Mouse (Mus musculus) heart, embryonic 13.5 days (tissue): ENCODE data around the gene Rdh16. TPM values are rescaled to one million over a fixed set of nuclear protein-coding genes. Genes with fewer than 3 reads are reported as not detected.
"Not testable (repeated sequence)": the region's sequence is repeated elsewhere in the genome, so short reads cannot be mapped to it uniquely, and the experiment has no call there.

Experiments used
- ATAC-seq: fragments of 200-750 bp; cut with Nextera tagmentation; 2 replicates; pipeline ENCODE4 v1.8.0; 2017; ENCODE audit warnings: moderate TSS enrichment; ENCODE audit not compliant: insufficient number of reproducible peaks, low FRiP score, low TSS enrichment; ENCODE audit errors: extremely low read depth
- H3K27ac ChIP-seq: fragments of 300-500 bp; sonication (generic); replicated peaks from 2 replicates; pipeline ENCODE4 v1.5.1; 2015; ENCODE audit warnings: moderate library complexity, mild to moderate bottlenecking, inconsistent platforms
- H3K27me3 ChIP-seq: fragments of 300-500 bp; sonication (generic); replicated peaks from 2 replicates; pipeline ENCODE4 v1.6.1; 2015; ENCODE audit warnings: mild to moderate bottlenecking, inconsistent platforms
- H3K36me3 ChIP-seq: fragments of 300-500 bp; sonication (generic); 2 replicates; pipeline ENCODE4 v1.6.1; 2015; ENCODE audit warnings: mild to moderate bottlenecking, inconsistent platforms
- H3K4me1 ChIP-seq: fragments of 300-500 bp; sonication (generic); 2 replicates; pipeline ENCODE4 v1.6.1; 2015; ENCODE audit warnings: inconsistent platforms
- H3K4me2 ChIP-seq: fragments of 300-500 bp; sonication (generic); 2 replicates; pipeline ENCODE4 v1.6.1; 2015; ENCODE audit warnings: inconsistent platforms, mild to moderate bottlenecking, moderate library complexity
- H3K4me3 ChIP-seq: fragments of 300-500 bp; sonication (generic); 2 replicates; pipeline ENCODE4 v1.5.1; 2015; ENCODE audit warnings: moderate library complexity, mild to moderate bottlenecking, inconsistent platforms
- H3K9ac ChIP-seq: fragments of 300-500 bp; sonication (generic); 2 replicates; pipeline ENCODE4 v1.6.1; 2015; ENCODE audit warnings: inconsistent platforms, mild to moderate bottlenecking, moderate library complexity
- H3K9me3 ChIP-seq: fragments of 300-500 bp; sonication (generic); 2 replicates; pipeline ENCODE4 v1.6.1; 2016; ENCODE audit warnings: inconsistent platforms
- whole genome bisulfite sequencing: fragments of 180-500 bp; shearing (Covaris S2); methylation state at CpG from one replicate; pipeline ENCODE4 v1.1.7; 2015; ENCODE audit warnings: mixed read lengths; 5-methylcytosine and 5-hydroxymethylcytosine counted together
- polyA plus RNA-seq: library from polyadenylated mRNA; unstranded; fragments of >200 nt; fragmentation: Nextera tagmentation; extraction: Ambion mirVana; gene quantifications from 2 replicates; pipeline ENCODE4 v1.2.1, GENCODE M21; 2015

The Rdh16 gene
- polyA plus RNA-seq, 1 experiment from 2014 or later: not detected

DNA sequence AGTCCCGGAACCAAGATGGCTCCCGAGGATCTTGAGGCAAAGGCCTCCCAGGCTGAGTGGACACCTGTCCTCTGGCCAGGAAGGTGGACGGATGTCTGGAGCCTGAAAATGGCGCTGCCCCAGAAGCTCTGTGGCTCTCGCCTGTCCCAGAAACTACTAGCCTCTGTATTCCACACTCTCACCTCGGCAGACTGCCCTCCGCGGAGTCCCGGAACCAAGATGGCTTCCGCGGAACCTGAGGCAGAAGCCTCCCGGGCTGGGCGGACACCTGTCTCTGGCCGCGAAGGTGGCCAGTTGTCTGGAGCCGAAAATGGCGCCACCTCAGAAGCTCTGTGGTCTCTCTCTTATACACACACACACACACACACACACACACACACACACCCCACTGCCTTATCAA lies 18.6 kb upstream of the Rdh16 start:
- not testable (repeated sequence) for H3K4me3 ChIP-seq, H3K9ac ChIP-seq, H3K27ac ChIP-seq, H3K4me2 ChIP-seq, H3K27me3 ChIP-seq, H3K36me3 ChIP-seq, ATAC-seq, H3K9me3 ChIP-seq, H3K4me1 ChIP-seq
- WGBS: 89% methylated on average over 17 of the region's 17 CpGs

DNA sequence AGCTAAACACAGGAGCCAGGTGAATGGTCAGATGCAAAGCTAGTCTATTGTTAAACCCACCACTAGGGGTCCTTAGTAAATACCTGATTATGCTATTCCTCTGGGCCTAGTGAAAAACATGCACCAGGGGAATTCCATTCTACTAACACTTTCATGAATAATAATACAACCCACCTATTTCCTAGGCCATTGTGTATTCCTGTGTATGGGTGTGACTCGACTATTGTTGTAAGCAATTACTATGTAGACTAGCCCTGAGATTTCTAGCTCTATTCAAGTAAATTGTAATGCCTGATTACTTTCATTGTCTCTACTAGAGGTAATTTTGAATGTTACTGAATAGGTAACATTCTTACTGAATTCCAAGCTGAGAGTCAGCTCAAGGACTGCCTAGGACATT lies 15.5 kb upstream of the Rdh16 start:
- not testable (repeated sequence) for H3K4me1 ChIP-seq, H3K27ac ChIP-seq, H3K36me3 ChIP-seq, H3K27me3 ChIP-seq, H3K9me3 ChIP-seq, H3K9ac ChIP-seq, H3K4me2 ChIP-seq, H3K4me3 ChIP-seq, ATAC-seq
- 82% methylated on average over 1 of the region's 1 CpGs for WGBS

DNA sequence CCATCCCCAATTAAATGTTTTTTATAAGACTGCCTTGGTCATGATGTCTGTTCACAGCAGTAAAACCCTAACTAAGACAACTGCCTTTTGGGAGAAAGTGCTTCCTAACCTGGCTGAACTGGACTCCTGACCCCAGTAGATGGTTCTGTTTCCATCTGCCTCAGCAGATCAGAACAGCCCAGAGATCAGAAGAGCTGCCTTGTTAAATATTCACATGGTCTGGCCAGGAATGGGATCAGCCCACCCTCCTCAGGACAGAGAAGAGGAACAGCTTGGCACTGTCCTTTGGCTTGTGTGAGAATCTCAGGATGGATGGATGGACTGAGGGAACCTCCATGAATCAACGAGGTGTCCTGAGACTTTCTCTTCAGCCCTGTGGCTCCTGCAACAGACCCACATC lies 1.7 kb upstream of the Rdh16 start:
- Histone ChIP-seq H3K4me2 (no peak overlapping the region), H3K9ac (no peak overlapping the region), H3K36me3 (no peaks in the 10 kb centered on the region), H3K4me1 (no peaks in the 10 kb centered on the region), H3K4me3 (no peak overlapping the region), H3K9me3 (no peaks in the 10 kb centered on the region), H3K27ac (no peak overlapping the region), H3K27me3 (no peaks in the 10 kb centered on the region)
- no peak for ATAC-seq
- 59% methylated on average over 1 of the region's 1 CpGs for WGBS

DNA sequence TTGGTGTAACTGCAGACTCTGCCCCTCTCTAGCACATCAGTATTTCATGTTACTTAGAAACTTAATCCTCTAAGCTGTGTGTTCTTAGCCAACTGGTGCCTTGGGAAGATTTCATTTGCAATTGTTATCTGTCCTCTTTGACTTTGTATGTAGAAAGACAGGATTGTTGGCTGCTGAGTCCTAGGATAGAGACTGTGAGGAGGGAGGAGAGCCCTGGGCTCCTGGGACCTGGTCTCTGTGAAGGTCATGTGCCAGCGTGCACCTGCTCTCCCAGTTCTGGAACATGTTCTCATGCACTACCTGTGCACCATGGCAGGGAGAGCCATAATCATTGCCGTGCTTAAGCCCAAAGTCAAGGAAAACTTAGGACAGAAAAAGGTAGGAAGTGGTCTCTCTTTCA lies 660 bp downstream of the Rdh16 start:
- H3K27ac ChIP-seq: no peak overlapping the region
- no peak for ATAC-seq
- H3K36me3 ChIP-seq: no peaks in the 10 kb centered on the region
- H3K27me3 ChIP-seq: no peaks in the 10 kb centered on the region
- H3K4me2 ChIP-seq: no peak overlapping the region
- no peak overlapping the region for H3K4me3 ChIP-seq
- no peaks in the 10 kb centered on the region for H3K4me1 ChIP-seq
- H3K9ac ChIP-seq: no peak overlapping the region
- WGBS: 82% methylated on average over 2 of the region's 2 CpGs
- H3K9me3 ChIP-seq: no peaks in the 10 kb centered on the region

DNA sequence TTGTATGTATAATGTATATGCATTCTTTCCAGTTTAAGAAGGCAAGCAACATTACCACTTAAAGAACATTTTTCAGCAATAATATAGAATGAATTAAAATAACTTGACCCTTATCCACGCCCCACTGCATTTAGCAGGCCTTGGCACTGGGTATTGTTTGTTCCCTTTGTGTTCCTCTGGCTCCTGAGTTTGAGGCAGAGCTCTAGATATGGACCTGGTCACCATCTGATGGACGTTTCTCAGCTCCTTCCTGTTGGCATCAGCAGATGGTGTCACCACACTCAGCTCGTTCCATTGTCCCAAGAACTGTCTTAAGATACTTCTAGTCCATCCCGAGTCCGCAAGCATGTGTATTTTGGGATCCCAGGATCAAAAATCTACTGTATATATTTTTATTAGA lies 1.3 kb downstream of the Rdh16 start:
- ATAC-seq: no peak
- 67% methylated on average over 5 of the region's 5 CpGs for WGBS
- H3K27ac ChIP-seq: no peak overlapping the region
- no peak overlapping the region for H3K4me2 ChIP-seq
- H3K4me3 ChIP-seq: no peak overlapping the region
- no peaks in the 10 kb centered on the region for H3K4me1 ChIP-seq
- no peaks in the 10 kb centered on the region for H3K27me3 ChIP-seq
- no peaks in the 10 kb centered on the region for H3K36me3 ChIP-seq
- no peaks in the 10 kb centered on the region for H3K9me3 ChIP-seq
- H3K9ac ChIP-seq: no peak overlapping the region

DNA sequence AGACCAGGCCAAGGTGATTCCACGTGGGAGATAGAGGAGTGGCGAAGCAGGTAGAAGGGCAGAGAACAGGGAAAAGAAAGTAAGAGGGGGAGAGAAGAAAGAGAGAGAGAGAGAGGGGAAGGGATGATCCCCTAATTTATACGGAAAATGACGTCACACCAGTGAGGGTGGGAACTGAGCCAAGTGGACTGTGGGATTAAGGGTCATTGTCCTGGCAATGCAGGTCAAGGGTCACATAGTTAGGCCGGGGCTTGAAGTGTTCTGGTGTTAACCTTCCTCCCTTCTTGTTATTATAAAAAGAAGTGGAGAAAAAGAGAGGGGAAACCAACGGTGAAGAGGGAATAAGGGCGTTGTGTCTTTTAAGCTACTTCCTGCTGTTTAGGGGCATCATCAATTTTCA lies 3.5 kb downstream of the Rdh16 start:
- Histone ChIP-seq H3K27ac (no peak overlapping the region), H3K4me1 (no peaks in the 10 kb centered on the region), H3K27me3 (no peaks in the 10 kb centered on the region), H3K4me3 (no peak overlapping the region), H3K9ac (no peak overlapping the region), H3K36me3 (no peaks in the 10 kb centered on the region), H3K9me3 (no peaks in the 10 kb centered on the region), H3K4me2 (no peak overlapping the region)
- 70% methylated on average over 7 of the region's 7 CpGs for WGBS
- ATAC-seq: no peak

DNA sequence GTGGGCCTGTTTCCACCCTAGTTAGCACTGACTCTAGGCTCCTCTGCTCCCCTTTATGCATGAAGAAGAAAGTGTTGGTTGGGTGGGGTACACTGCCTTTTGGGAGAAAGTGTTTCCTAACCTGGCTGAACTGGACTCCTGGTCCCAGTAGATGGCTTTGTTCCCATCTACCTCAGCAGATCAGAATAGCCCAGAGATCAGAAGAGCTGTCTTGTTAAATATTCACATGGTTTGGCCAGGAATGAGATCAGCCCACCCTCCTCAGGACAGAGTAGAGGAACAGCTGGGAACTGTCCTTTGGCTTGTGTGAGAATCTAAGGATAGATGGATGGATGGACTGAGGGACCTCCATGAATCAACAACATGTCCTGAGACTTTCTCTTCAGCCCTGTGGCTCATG lies 14.9 kb downstream of the Rdh16 start:
- H3K4me3 ChIP-seq: no peak overlapping the region
- H3K27me3 ChIP-seq: no peaks in the 10 kb centered on the region
- no peaks in the 10 kb centered on the region for H3K4me1 ChIP-seq
- H3K9me3 ChIP-seq: peaks cover 12% of the 10 kb centered on the region
- no peak for ATAC-seq
- H3K4me2 ChIP-seq: no peak overlapping the region
- no peaks in the 10 kb centered on the region for H3K36me3 ChIP-seq
- H3K27ac ChIP-seq: no peak overlapping the region
- H3K9ac ChIP-seq: no peak overlapping the region

DNA sequence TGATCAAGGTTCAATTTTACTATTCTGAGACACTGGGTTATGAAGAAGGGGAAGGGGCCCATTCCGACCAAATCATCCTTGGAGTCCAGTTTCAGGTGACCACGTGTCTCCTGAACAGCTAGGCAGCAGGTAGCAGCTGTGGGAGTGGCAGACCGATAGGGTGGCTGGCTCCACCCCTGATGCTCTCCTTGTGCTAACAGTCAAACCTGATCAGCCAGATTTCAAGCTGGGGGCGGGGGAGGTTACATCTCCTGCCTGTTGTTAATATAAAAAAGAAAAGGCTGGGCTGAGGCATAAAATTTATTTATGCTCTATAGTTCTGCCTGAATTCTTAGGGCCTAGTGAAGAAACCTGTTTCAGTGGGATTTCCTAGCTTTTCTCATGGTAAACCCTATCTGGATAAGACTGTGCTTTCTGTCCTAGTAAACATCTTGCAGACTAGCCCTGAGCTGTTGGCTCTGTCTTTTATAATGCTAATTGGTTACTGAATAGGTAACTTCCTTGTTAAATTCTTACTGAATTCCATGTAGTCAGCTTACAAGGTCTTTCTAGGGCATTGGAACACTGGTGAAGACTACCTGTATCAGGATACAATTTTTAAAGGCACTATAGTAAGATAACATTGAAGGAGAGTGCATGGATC lies 16.4 kb downstream of the Rdh16 start:
- WGBS: 62% methylated on average over 4 of the region's 4 CpGs

DNA sequence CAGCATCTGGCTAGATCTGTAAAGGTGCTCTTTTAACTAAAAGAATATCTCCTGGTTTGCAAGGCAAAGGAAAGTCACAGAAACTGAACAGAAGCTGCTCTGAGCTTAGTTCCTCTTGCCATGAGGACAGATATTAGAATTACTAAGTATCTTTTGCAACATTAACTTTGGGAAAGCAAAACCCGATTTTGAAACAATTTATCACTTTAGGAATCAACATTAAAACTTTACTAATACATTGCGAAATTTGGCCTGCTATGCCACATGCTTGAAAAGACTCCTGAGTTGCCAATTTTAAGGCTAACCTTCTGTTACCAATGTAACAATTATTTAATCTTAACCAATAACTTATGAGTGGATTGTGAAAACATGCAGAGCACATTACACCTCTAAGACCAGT lies 20.9 kb downstream of the Rdh16 start:
- not testable (repeated sequence) for ATAC-seq, H3K36me3 ChIP-seq, H3K4me2 ChIP-seq, H3K4me1 ChIP-seq, H3K27ac ChIP-seq, H3K9ac ChIP-seq, H3K4me3 ChIP-seq, H3K27me3 ChIP-seq
- WGBS: 74% methylated on average over 2 of the region's 2 CpGs
- H3K9me3 ChIP-seq: peaks cover 13% of the 10 kb centered on the region

More for the DNA sequence above, 16.4 kb downstream of the Rdh16 start:
- not testable (repeated sequence) for H3K4me3 ChIP-seq, ATAC-seq, H3K4me1 ChIP-seq, H3K4me2 ChIP-seq, H3K9ac ChIP-seq, H3K36me3 ChIP-seq, H3K27me3 ChIP-seq, H3K27ac ChIP-seq
- peaks cover 13% of the 10 kb centered on the region for H3K9me3 ChIP-seq

DNA sequence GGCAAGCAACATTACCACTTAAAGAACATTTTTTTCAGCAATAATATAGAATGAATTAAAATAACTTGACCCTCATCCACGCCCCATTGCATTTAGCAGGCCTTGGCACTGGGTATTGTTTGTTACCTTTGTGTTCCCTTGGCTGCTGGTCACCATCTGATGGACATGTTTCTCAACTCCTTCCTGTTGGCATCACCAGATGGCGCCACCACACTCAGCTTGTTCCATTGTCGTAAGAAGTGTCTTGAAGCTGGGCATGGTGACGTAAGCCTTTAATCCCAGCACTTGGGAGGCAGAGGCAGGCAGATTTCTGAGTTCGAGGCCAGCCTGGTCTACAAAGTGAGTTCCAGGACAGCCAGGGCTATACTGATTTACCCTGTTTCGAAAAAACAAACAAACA lies 24.4 kb downstream of the Rdh16 start:
- Histone ChIP-seq H3K27ac (no peak overlapping the region), H3K36me3 (no peaks in the 10 kb centered on the region), H3K9me3 (peaks cover 4% of the 10 kb centered on the region), H3K9ac (no peak overlapping the region), H3K4me3 (no peak overlapping the region), H3K4me1 (no peaks in the 10 kb centered on the region), H3K4me2 (no peak overlapping the region), H3K27me3 (no peaks in the 10 kb centered on the region)
- no peak for ATAC-seq
- WGBS: 74% methylated on average over 6 of the region's 6 CpGs

DNA sequence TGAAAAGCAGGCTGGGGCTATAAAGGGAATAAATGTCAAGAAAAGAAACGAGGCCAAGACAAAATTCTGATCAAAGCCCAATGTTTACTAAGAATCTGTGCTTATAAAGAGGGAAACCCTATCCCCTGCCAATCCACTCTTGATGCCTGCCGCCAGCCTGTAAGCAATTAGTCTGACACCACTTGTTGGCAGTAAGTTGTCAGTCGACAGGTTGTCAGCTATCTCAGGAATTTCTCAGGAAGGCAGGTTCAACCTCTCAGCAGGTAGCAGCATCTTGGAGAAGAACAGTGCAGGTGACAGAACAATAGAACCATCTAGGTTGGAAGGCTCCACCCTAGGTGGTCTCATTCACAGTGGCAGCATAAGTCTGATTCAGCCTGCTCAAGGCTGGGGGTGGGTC lies 28.2 kb downstream of the Rdh16 start:
- 56% methylated on average over 3 of the region's 3 CpGs for WGBS
- no peaks in the 10 kb centered on the region for H3K4me1 ChIP-seq
- no peak overlapping the region for H3K27ac ChIP-seq
- H3K9ac ChIP-seq: no peak overlapping the region
- no peak overlapping the region for H3K4me3 ChIP-seq
- H3K27me3 ChIP-seq: no peaks in the 10 kb centered on the region
- no peak for ATAC-seq
- no peak overlapping the region for H3K4me2 ChIP-seq
- no peaks in the 10 kb centered on the region for H3K36me3 ChIP-seq
- peaks cover 2% of the 10 kb centered on the region; the same call in 1 of the 2 replicates for H3K9me3 ChIP-seq

DNA sequence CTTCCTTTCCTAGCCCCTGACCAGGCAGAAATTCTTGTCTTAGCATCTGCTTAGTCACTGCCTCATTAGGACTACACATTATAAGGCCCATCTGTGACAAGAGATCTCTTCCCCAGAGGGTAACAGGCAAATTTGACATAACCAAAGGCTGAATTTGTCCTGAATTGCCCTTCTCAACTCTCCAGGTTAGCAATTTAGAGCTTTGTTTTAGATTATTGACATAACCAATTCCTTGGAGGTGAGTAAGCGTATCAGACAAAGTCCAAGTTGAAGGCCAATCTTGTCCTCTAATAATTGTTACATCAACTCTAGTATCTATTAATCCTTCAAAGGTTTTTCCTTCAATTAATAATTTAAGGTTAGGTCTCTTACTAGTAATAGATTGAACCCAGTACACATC lies 33.2 kb downstream of the Rdh16 start:
- H3K4me2 ChIP-seq, H3K27ac ChIP-seq, H3K9ac ChIP-seq, H3K4me3 ChIP-seq, H3K4me1 ChIP-seq, H3K36me3 ChIP-seq, H3K27me3 ChIP-seq, ATAC-seq: not testable (repeated sequence)
- H3K9me3 ChIP-seq: peaks cover 14% of the 10 kb centered on the region
- WGBS: 91% methylated on average over 1 of the region's 1 CpGs
